Mouse (Mus musculus): ENCODE results near the gene Cebpe. TPM values are rescaled to one million over a fixed set of nuclear protein-coding genes. Genes with fewer than 3 reads are reported as not detected.

Gene Cebpe
- polyA plus RNA-seq, 1 experiment from 2014 or later: not detected

GRCm38 (mm10) chr14:54685471-54685870 is 26.5 kb downstream of the Cebpe start:
- WGBS: 8% methylated on average over 8 of the region's 8 CpGs
- H3K9ac ChIP-seq (replicated peaks; ENCODE audit: low read length): peak overlapping the region; percentile 98
- H3K27ac ChIP-seq (ENCODE audit: low read length): peak overlapping the region; percentile 98; the same call in 1 of the 2 replicates
- no peaks in the 10 kb centered on the region for H3K9me3 ChIP-seq (ENCODE audit: low read length)
- H3K27me3 ChIP-seq (ENCODE audit: insufficient read depth, low read length): no peaks in the 10 kb centered on the region
- peak overlapping the region; percentile 86 for H3K4me2 ChIP-seq (replicated peaks; ENCODE audit: low read depth, low read length)
- ATAC-seq (ENCODE audit: low FRiP score, low TSS enrichment): no peak
- H3K4me1 ChIP-seq (ENCODE audit: insufficient read depth, low read length): peaks cover 35% of the 10 kb centered on the region
- H3K36me3 ChIP-seq (ENCODE audit: insufficient read depth, low read length): peaks cover 23% of the 10 kb centered on the region
- H3K4me3 ChIP-seq (ENCODE audit: low read length): peak overlapping the region; percentile 92

- Histone ChIP-seq H3K27me3 (ENCODE audit: insufficient read depth, low read length) (no peaks in the 10 kb centered on the region), H3K36me3 (ENCODE audit: insufficient read depth, low read length) (peaks cover 27% of the 10 kb centered on the region; the same call in 1 of the 2 replicates), H3K4me2 (replicated peaks; ENCODE audit: low read depth, low read length) (no peak overlapping the region), H3K9me3 (ENCODE audit: low read length) (no peaks in the 10 kb centered on the region), H3K4me1 (ENCODE audit: insufficient read depth, low read length) (peaks cover 17% of the 10 kb centered on the region), H3K9ac (replicated peaks; ENCODE audit: low read length) (no peak overlapping the region), H3K27ac (ENCODE audit: low read length) (no peak overlapping the region), H3K4me3 (ENCODE audit: low read length) (no peak overlapping the region)
- 81% methylated on average over 3 of the region's 3 CpGs for WGBS
- ATAC-seq (ENCODE audit: low FRiP score, low TSS enrichment): no peak
Observed at GRCm38 (mm10) chr14:54682396-54682795, 29.6 kb downstream of the Cebpe start.

- Histone ChIP-seq H3K9ac (replicated peaks; ENCODE audit: low read length) (no peak overlapping the region), H3K4me3 (ENCODE audit: low read length) (no peak overlapping the region), H3K36me3 (ENCODE audit: insufficient read depth, low read length) (peaks cover 52% of the 10 kb centered on the region), H3K27ac (ENCODE audit: low read length) (no peak overlapping the region), H3K27me3 (ENCODE audit: insufficient read depth, low read length) (no peaks in the 10 kb centered on the region), H3K4me1 (ENCODE audit: insufficient read depth, low read length) (peaks cover 6% of the 10 kb centered on the region; the same call in 1 of the 2 replicates), H3K4me2 (replicated peaks; ENCODE audit: low read depth, low read length) (no peak overlapping the region), H3K9me3 (ENCODE audit: low read length) (no peaks in the 10 kb centered on the region)
- WGBS: 77% methylated on average over 16 of the region's 16 CpGs
- no peak for ATAC-seq (ENCODE audit: low FRiP score, low TSS enrichment)
Observed at GRCm38 (mm10) chr14:54678657-54679304, 33.2 kb downstream of the Cebpe start.

- WGBS: 86% methylated on average over 5 of the region's 5 CpGs
- no peak for ATAC-seq (ENCODE audit: low FRiP score, low TSS enrichment)
- Histone ChIP-seq H3K27me3 (ENCODE audit: insufficient read depth, low read length) (no peaks in the 10 kb centered on the region), H3K4me3 (ENCODE audit: low read length) (no peak overlapping the region), H3K27ac (ENCODE audit: low read length) (no peak overlapping the region), H3K4me1 (ENCODE audit: insufficient read depth, low read length) (no peaks in the 10 kb centered on the region), H3K4me2 (replicated peaks; ENCODE audit: low read depth, low read length) (no peak overlapping the region), H3K36me3 (ENCODE audit: insufficient read depth, low read length) (peaks cover 49% of the 10 kb centered on the region), H3K9me3 (ENCODE audit: low read length) (no peaks in the 10 kb centered on the region), H3K9ac (replicated peaks; ENCODE audit: low read length) (no peak overlapping the region)
Observed at GRCm38 (mm10) chr14:54676290-54676689, 35.7 kb downstream of the Cebpe start.

- Histone ChIP-seq H3K9ac (replicated peaks; ENCODE audit: low read length) (no peak overlapping the region), H3K4me1 (ENCODE audit: insufficient read depth, low read length) (no peaks in the 10 kb centered on the region), H3K4me3 (ENCODE audit: low read length) (no peak overlapping the region), H3K27ac (ENCODE audit: low read length) (no peak overlapping the region), H3K9me3 (ENCODE audit: low read length) (no peaks in the 10 kb centered on the region), H3K27me3 (ENCODE audit: insufficient read depth, low read length) (no peaks in the 10 kb centered on the region), H3K36me3 (ENCODE audit: insufficient read depth, low read length) (peaks cover 52% of the 10 kb centered on the region), H3K4me2 (replicated peaks; ENCODE audit: low read depth, low read length) (no peak overlapping the region)
- 68% methylated on average over 2 of the region's 2 CpGs for WGBS
- no peak for ATAC-seq (ENCODE audit: low FRiP score, low TSS enrichment)
Observed at GRCm38 (mm10) chr14:54674317-54674716, 37.7 kb downstream of the Cebpe start.

- H3K4me3 ChIP-seq (ENCODE audit: low read length): no peak overlapping the region
- H3K36me3 ChIP-seq (ENCODE audit: insufficient read depth, low read length): peaks cover 57% of the 10 kb centered on the region
- WGBS: 85% methylated on average over 4 of the region's 4 CpGs
- ATAC-seq (ENCODE audit: low FRiP score, low TSS enrichment): no peak
- no peak overlapping the region for H3K9ac ChIP-seq (replicated peaks; ENCODE audit: low read length)
- H3K9me3 ChIP-seq (ENCODE audit: low read length): no peaks in the 10 kb centered on the region
- H3K27ac ChIP-seq (ENCODE audit: low read length): no peak overlapping the region
- no peak overlapping the region for H3K4me2 ChIP-seq (replicated peaks; ENCODE audit: low read depth, low read length)
- H3K4me1 ChIP-seq (ENCODE audit: insufficient read depth, low read length): no peaks in the 10 kb centered on the region
- H3K27me3 ChIP-seq (ENCODE audit: insufficient read depth, low read length): no peaks in the 10 kb centered on the region
Observed at GRCm38 (mm10) chr14:54669381-54669780, 42.6 kb downstream of the Cebpe start.

- Histone ChIP-seq H3K9ac (replicated peaks; ENCODE audit: low read length) (no peak overlapping the region), H3K4me3 (ENCODE audit: low read length) (no peak overlapping the region), H3K36me3 (ENCODE audit: insufficient read depth, low read length) (peaks cover 83% of the 10 kb centered on the region), H3K27me3 (ENCODE audit: insufficient read depth, low read length) (no peaks in the 10 kb centered on the region), H3K4me2 (replicated peaks; ENCODE audit: low read depth, low read length) (no peak overlapping the region), H3K4me1 (ENCODE audit: insufficient read depth, low read length) (no peaks in the 10 kb centered on the region), H3K27ac (ENCODE audit: low read length) (no peak overlapping the region), H3K9me3 (ENCODE audit: low read length) (no peaks in the 10 kb centered on the region)
- WGBS: 91% methylated on average over 10 of the region's 10 CpGs
- ATAC-seq (ENCODE audit: low FRiP score, low TSS enrichment): no peak
Observed at GRCm38 (mm10) chr14:54664477-54665222, 47.3 kb downstream of the Cebpe start.

Other genes starting within 250 kb of the Cebpe start
- 58.8 and 65.1 TPM in 2 replicates for gene Lrp10, start 248.0 kb downstream of the Cebpe start, polyA plus RNA-seq (2015; fragmentation: Nextera tagmentation; extraction: Ambion mirVana)
- 6.7 and 7.4 TPM in 2 replicates for gene Rem2, start 236.1 kb downstream of the Cebpe start, polyA plus RNA-seq (2015; fragmentation: Nextera tagmentation; extraction: Ambion mirVana)
- gene Prmt5, start 194.6 kb downstream of the Cebpe start, polyA plus RNA-seq (2015; fragmentation: Nextera tagmentation; extraction: Ambion mirVana): 102 and 108 TPM in 2 replicates
- gene Haus4, start 157.6 kb downstream of the Cebpe start, polyA plus RNA-seq (2015; fragmentation: Nextera tagmentation; extraction: Ambion mirVana): 57.3 and 62.4 TPM in 2 replicates
- gene Ajuba, start 134.6 kb downstream of the Cebpe start, polyA plus RNA-seq (2015; fragmentation: Nextera tagmentation; extraction: Ambion mirVana): 32.9 and 45.6 TPM in 2 replicates
- gene 4931414P19Rik, start 106.2 kb downstream of the Cebpe start, polyA plus RNA-seq (2015; fragmentation: Nextera tagmentation; extraction: Ambion mirVana): 11.2 and 14.2 TPM in 2 replicates
- 453 and 471 TPM in 2 replicates for gene Psmb5, start 94.2 kb downstream of the Cebpe start, polyA plus RNA-seq (2015; fragmentation: Nextera tagmentation; extraction: Ambion mirVana)
- gene Psmb11, start 90.7 kb downstream of the Cebpe start, polyA plus RNA-seq (2015; fragmentation: Nextera tagmentation; extraction: Ambion mirVana): 0.07 TPM in 1 of 2 replicates, not detected in the other
- not detected in 2 replicates for gene Gm17606, start 71.2 kb downstream of the Cebpe start, polyA plus RNA-seq (2015; fragmentation: Nextera tagmentation; extraction: Ambion mirVana)
- 3.4 TPM in 2 replicates for gene Cdh24, start 70.8 kb downstream of the Cebpe start, polyA plus RNA-seq (2015; fragmentation: Nextera tagmentation; extraction: Ambion mirVana)
- 90.4 and 91.1 TPM in 2 replicates for gene 1700123O20Rik, start 26.0 kb downstream of the Cebpe start, polyA plus RNA-seq (2015; fragmentation: Nextera tagmentation; extraction: Ambion mirVana)
- 120 and 136 TPM in 2 replicates for gene Acin1, start 25.2 kb downstream of the Cebpe start, polyA plus RNA-seq (2015; fragmentation: Nextera tagmentation; extraction: Ambion mirVana)
- 0.06 and 0.12 TPM in 2 replicates for gene Gm29776, start 13.3 kb downstream of the Cebpe start, polyA plus RNA-seq (2015; fragmentation: Nextera tagmentation; extraction: Ambion mirVana)
- 21.0 and 24.6 TPM in 2 replicates for gene Slc7a8, start 69.8 kb upstream of the Cebpe start, polyA plus RNA-seq (2015; fragmentation: Nextera tagmentation; extraction: Ambion mirVana)
- gene Rnf212b, start 102.0 kb upstream of the Cebpe start, polyA plus RNA-seq (2015; fragmentation: Nextera tagmentation; extraction: Ambion mirVana): 0.16 and 0.59 TPM in 2 replicates
- 18.0 and 19.9 TPM in 2 replicates for gene Homez, start 158.8 kb upstream of the Cebpe start, polyA plus RNA-seq (2015; fragmentation: Nextera tagmentation; extraction: Ambion mirVana)
- gene Ppp1r3e, start 165.4 kb upstream of the Cebpe start, polyA plus RNA-seq (2015; fragmentation: Nextera tagmentation; extraction: Ambion mirVana): 1.6 and 1.7 TPM in 2 replicates
- gene Bcl2l2, start 171.2 kb upstream of the Cebpe start, polyA plus RNA-seq (2015; fragmentation: Nextera tagmentation; extraction: Ambion mirVana): 5.0 and 5.1 TPM in 2 replicates
- gene Gm20521, start 171.3 kb upstream of the Cebpe start, polyA plus RNA-seq (2015; fragmentation: Nextera tagmentation; extraction: Ambion mirVana): 0.16 and 0.45 TPM in 2 replicates
- 135 and 141 TPM in 2 replicates for gene Pabpn1, start 180.3 kb upstream of the Cebpe start, polyA plus RNA-seq (2015; fragmentation: Nextera tagmentation; extraction: Ambion mirVana)
- 45.9 and 55.1 TPM in 2 replicates for gene Slc22a17, start 201.0 kb upstream of the Cebpe start, polyA plus RNA-seq (2015; fragmentation: Nextera tagmentation; extraction: Ambion mirVana)
- gene Efs, start 214.0 kb upstream of the Cebpe start, polyA plus RNA-seq (2015; fragmentation: Nextera tagmentation; extraction: Ambion mirVana): 30.0 and 33.0 TPM in 2 replicates
- gene Il25, start 220.5 kb upstream of the Cebpe start, polyA plus RNA-seq (2015; fragmentation: Nextera tagmentation; extraction: Ambion mirVana): 0.17 TPM in 1 of 2 replicates, not detected in the other
- 1.5 and 2.1 TPM in 2 replicates for gene Cmtm5, start 224.1 kb upstream of the Cebpe start, polyA plus RNA-seq (2015; fragmentation: Nextera tagmentation; extraction: Ambion mirVana)

Measured in kidney, embryonic 16.5 days (tissue).